Comparison of ENCODE assay signal across 8 mouse cellular contexts in the genomic region with DNA sequence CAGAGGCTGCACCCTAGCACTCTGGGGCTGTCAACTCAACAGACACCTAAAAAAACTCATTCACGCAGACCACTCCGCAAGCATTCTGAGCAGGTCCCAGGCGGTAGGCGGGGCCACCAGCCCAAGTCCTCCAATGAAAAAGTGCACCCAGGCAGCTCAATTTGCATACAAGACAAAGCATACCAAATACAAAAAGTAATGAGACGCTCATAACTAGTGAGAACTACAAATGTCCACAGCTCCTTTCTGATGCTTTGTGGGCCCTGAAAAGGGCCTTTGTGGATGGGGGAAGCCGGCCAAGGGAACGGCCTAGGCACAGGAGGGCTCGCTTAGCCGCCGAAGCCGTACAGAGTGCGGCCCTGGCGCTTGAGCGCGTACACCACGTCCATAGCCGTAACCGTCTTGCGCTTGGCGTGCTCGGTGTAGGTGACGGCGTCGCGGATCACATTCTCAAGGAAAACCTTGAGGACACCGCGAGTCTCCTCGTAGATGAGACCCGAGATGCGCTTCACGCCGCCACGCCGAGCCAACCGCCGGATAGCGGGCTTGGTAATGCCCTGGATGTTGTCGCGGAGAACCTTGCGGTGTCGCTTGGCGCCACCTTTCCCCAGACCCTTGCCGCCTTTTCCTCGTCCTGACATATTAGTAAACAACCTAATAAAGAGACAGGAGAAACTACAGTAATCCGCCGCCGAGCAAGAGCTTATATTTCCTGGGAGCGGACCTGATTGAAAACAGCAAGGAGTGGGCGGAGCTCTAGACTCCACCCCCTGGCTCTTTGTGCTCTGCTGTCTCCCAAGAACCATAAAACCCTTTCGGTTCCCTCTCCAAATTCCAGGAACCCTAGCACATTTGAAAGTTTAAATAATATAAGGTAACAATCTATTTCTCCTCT. TPM values are rescaled to one million over a fixed set of nuclear protein-coding genes. Genes with fewer than 3 reads are reported as not detected.
DNase-seq lines count a peak whose midpoint lies in the region; ATAC-seq and TF ChIP-seq lines count a peak whose summit lies in the region.

A gene (minus strand): TSS at position 677 of the 895 bp plus-strand sequence.

- peak; percentile 91 for DNase-seq in CD4-positive, CD25-positive, alpha-beta regulatory T cell, adult 2 months (ENCODE audit: low read depth, low spot score)
- DNase-seq in fat pad, adult 2 months (ENCODE audit: extremely low read depth, low read depth, low spot score), result peak; percentile 66
- DNase-seq in kidney, postnatal 14 days, result peak; percentile 97
- peak; percentile 85 to 95 (median 92) for DNase-seq in liver, embryonic 14.5 days (ENCODE audit: low read depth in 3 of 3, low spot score in 3 of 3)
- peak; percentile 90 for DNase-seq in neural tube, embryonic 11.5 days (ENCODE audit: low spot score)
- DNase-seq in stomach, postnatal 0 days (ENCODE audit: low spot score), result peak; percentile 90

- peak within 1 kb of the TSS; percentile 99 for H3K9ac ChIP-seq in heart, embryonic 14.5 days (ENCODE audit: low read length)
- H3K9ac ChIP-seq in liver, embryonic 14.5 days (replicated peaks), result peak within 1 kb of the TSS; percentile 99
- peak within 1 kb of the TSS; percentile 98 for H3K9ac ChIP-seq in neural tube, embryonic 11.5 days (ENCODE audit: low read length)
- peak within 1 kb of the TSS; percentile 94 for H3K9ac ChIP-seq in stomach, postnatal 0 days (ENCODE audit: low read length)

- no peaks in the 10 kb centered on the region for H3K27me3 ChIP-seq in heart, embryonic 14.5 days (ENCODE audit: control insufficient read depth, insufficient read depth, low read length)
- H3K27me3 ChIP-seq in liver, embryonic 14.5 days (ENCODE audit: control insufficient read depth, insufficient read depth, low read length), result no peaks in the 10 kb centered on the region
- H3K27me3 ChIP-seq in neural tube, embryonic 11.5 days (ENCODE audit: control insufficient read depth, insufficient read depth, low read length), result no peaks in the 10 kb centered on the region
- no peaks in the 10 kb centered on the region for H3K27me3 ChIP-seq in stomach, postnatal 0 days (ENCODE audit: control insufficient read depth, insufficient read depth, low read length)

- H3K9me3 ChIP-seq in heart, embryonic 14.5 days (ENCODE audit: control insufficient read depth, low read length), result no peaks in the 10 kb centered on the region
- no peaks in the 10 kb centered on the region for H3K9me3 ChIP-seq in liver, embryonic 14.5 days (ENCODE audit: control insufficient read depth, low read length)
- H3K9me3 ChIP-seq in neural tube, embryonic 11.5 days (ENCODE audit: control insufficient read depth, low read length), result no peaks in the 10 kb centered on the region
- no peaks in the 10 kb centered on the region for H3K9me3 ChIP-seq in stomach, postnatal 0 days (ENCODE audit: control insufficient read depth, low read length)

- no peak for TF ChIP-seq CTCF in liver, embryonic 14.5 days (IDR thresholded peaks at IDR 0.05; ENCODE audit: low read depth)
- TF ChIP-seq CTCF in stomach, postnatal 0 days (IDR thresholded peaks at IDR 0.05; ENCODE audit: low read depth), result no peak

- peak; percentile 70 for ATAC-seq in heart, embryonic 14.5 days (ENCODE audit: insufficient number of reproducible peaks, insufficient read depth, low FRiP score, low read depth)
- ATAC-seq in liver, embryonic 14.5 days (ENCODE audit: insufficient read depth), result peak; percentile 74
- peak; percentile 66 for ATAC-seq in neural tube, embryonic 11.5 days (ENCODE audit: insufficient read depth, low FRiP score, low TSS enrichment)
- ATAC-seq in stomach, postnatal 0 days (ENCODE audit: low FRiP score, low TSS enrichment), result peak; percentile 41

- peak within 1 kb of the TSS; percentile 97 for H3K4me2 ChIP-seq in heart, embryonic 14.5 days (ENCODE audit: low read length)
- H3K4me2 ChIP-seq in liver, embryonic 14.5 days (ENCODE audit: low read depth), result peak within 1 kb of the TSS; percentile 94
- H3K4me2 ChIP-seq in neural tube, embryonic 11.5 days (ENCODE audit: low read depth), result peak within 1 kb of the TSS; percentile 84
- peak within 1 kb of the TSS; percentile 96 for H3K4me2 ChIP-seq in stomach, postnatal 0 days (replicated peaks; ENCODE audit: low read depth)

- peak within 1 kb of the TSS; percentile 92 for H3K27ac ChIP-seq in brown adipose tissue, adult 24 weeks (replicated peaks; ENCODE audit: low read depth, low read length)
- H3K27ac ChIP-seq in heart, embryonic 14.5 days (replicated peaks in 1 of 2; ENCODE audit: control insufficient read depth in 1 of 2, insufficient read depth in 1 of 2, low read depth in 2 of 2, low read length in 2 of 2), result peak within 1 kb of the TSS; percentile 94 to 100
- H3K27ac ChIP-seq in liver, embryonic 14.5 days, result peak within 1 kb of the TSS; percentile 100
- H3K27ac ChIP-seq in neural tube, embryonic 11.5 days (ENCODE audit: low read depth, low read length), result peak within 1 kb of the TSS; percentile 100
- peak within 1 kb of the TSS; percentile 100 for H3K27ac ChIP-seq in stomach, postnatal 0 days (replicated peaks)

- peak within 1 kb of the TSS; percentile 70 for H3K4me3 ChIP-seq in brown adipose tissue, adult 24 weeks (ENCODE audit: insufficient read depth, low read depth, low read length)
- peak within 1 kb of the TSS; percentile 52 to 82 for H3K4me3 ChIP-seq in heart, embryonic 14.5 days (ENCODE audit: control insufficient read depth in 1 of 2, insufficient read depth in 1 of 2, low read depth in 1 of 2, low read length in 2 of 2)
- peak within 1 kb of the TSS; percentile 58 to 80 for H3K4me3 ChIP-seq in liver, embryonic 14.5 days (ENCODE audit: insufficient read depth in 1 of 2, low read depth in 2 of 2, low read length in 2 of 2)
- H3K4me3 ChIP-seq in neural tube, embryonic 11.5 days (ENCODE audit: low read depth, low read length), result peak within 1 kb of the TSS; percentile 74
- peak within 1 kb of the TSS; percentile 80 for H3K4me3 ChIP-seq in stomach, postnatal 0 days (ENCODE audit: low read depth, low read length)

- no peaks in the 10 kb centered on the region for H3K36me3 ChIP-seq in heart, embryonic 14.5 days (ENCODE audit: control insufficient read depth, insufficient read depth, low read length)
- H3K36me3 ChIP-seq in liver, embryonic 14.5 days (replicated peaks; ENCODE audit: control insufficient read depth, insufficient read depth, low read depth), result no peaks in the 10 kb centered on the region
- H3K36me3 ChIP-seq in neural tube, embryonic 11.5 days (ENCODE audit: control insufficient read depth, insufficient read depth, low read length), result no peaks in the 10 kb centered on the region
- H3K36me3 ChIP-seq in stomach, postnatal 0 days (ENCODE audit: control insufficient read depth, insufficient read depth, low read length), result no peaks in the 10 kb centered on the region

- peak; percentile 86 for TF ChIP-seq EP300 in liver, embryonic 14.5 days (IDR thresholded peaks at IDR 0.05; ENCODE audit: low read depth)
- TF ChIP-seq EP300 in stomach, postnatal 0 days (optimal IDR thresholded peaks at IDR 0.05), result peak; percentile 83

- under 1% methylated on average over 50 of the region's 50 CpGs for WGBS in heart, embryonic 14.5 days
- WGBS in liver, embryonic 14.5 days (ENCODE audit: insufficient replicate concordance), result under 1% methylated on average over 50 of the region's 50 CpGs
- under 1% methylated on average over 50 of the region's 50 CpGs for WGBS in neural tube, embryonic 11.5 days
- WGBS in stomach, postnatal 0 days, result under 1% methylated on average over 50 of the region's 50 CpGs

- peaks cover 6% of the 10 kb centered on the region; the same call in 1 of the 2 replicates for H3K4me1 ChIP-seq in brown adipose tissue, adult 24 weeks (ENCODE audit: control insufficient read depth, insufficient read depth, insufficient read length, low read length)
- H3K4me1 ChIP-seq in heart, embryonic 14.5 days (ENCODE audit: control insufficient read depth in 2 of 2, insufficient read depth in 2 of 2, low read length in 2 of 2), result peaks cover 0 to 15% of the 10 kb centered on the region in 2 experiments; a peak in 3 of 4 replicates
- H3K4me1 ChIP-seq in liver, embryonic 14.5 days (replicated peaks; ENCODE audit: control insufficient read depth in 2 of 2, insufficient read depth in 2 of 2, low read length in 1 of 2), result peaks cover 38 to 46% of the 10 kb centered on the region in 2 experiments
- H3K4me1 ChIP-seq in neural tube, embryonic 11.5 days (ENCODE audit: control insufficient read depth, insufficient read depth, low read length), result 0 out of 2 replicates have a peak, but pooled peaks cover 2% of the 10 kb centered on the region
- H3K4me1 ChIP-seq in stomach, postnatal 0 days (replicated peaks; ENCODE audit: control insufficient read depth, insufficient read depth), result no peaks in the 10 kb centered on the region

RNA-seq across cellular contexts. Expression of the gene that starts here (rescaled TPM):
- not detected in 2 replicates for polyA plus RNA-seq in brown adipose tissue, adult 24 weeks (2012; ENCODE audit: insufficient read depth, insufficient read length, missing spikeins)
- polyA plus RNA-seq in heart, embryonic 14.5 days (2014; fragmentation: Nextera tagmentation; extraction: Ambion mirVana), result 0.20 and 0.35 TPM in 2 replicates
- polyA plus RNA-seq in liver, embryonic 14.5 days (2012; rRNA removed), result 2.4 and 3.2 TPM in 2 replicates
- 1.6 and 1.8 TPM in 2 replicates for polyA plus RNA-seq in liver, embryonic 14.5 days (2014; fragmentation: Nextera tagmentation; extraction: Ambion mirVana)
- polyA plus RNA-seq in neural tube, embryonic 11.5 days (2014; fragmentation: Nextera tagmentation; extraction: Ambion mirVana), result 0.61 and 1.0 TPM in 2 replicates
- polyA plus RNA-seq in stomach, postnatal 0 days (2015; fragmentation: Nextera tagmentation; extraction: Ambion mirVana), result 0.59 and 0.68 TPM in 2 replicates

Comparison
In these comparisons a context has a peak if more than half of its experiments do, and no peak if none do; other contexts are left out.
1. Peak in every context shown above with its lines: DNase-seq, ATAC-seq, H3K4me3 ChIP-seq and H3K27ac ChIP-seq.
2. Peak in ATAC-seq, H3K4me3 ChIP-seq, H3K27ac ChIP-seq, H3K9ac ChIP-seq and H3K4me2 ChIP-seq in heart, embryonic 14.5 days; RNA of the gene not detected or under 1 TPM.
3. Peak in DNase-seq, ATAC-seq, H3K4me3 ChIP-seq, H3K27ac ChIP-seq, H3K9ac ChIP-seq and H3K4me2 ChIP-seq in stomach, postnatal 0 days; RNA of the gene not detected or under 1 TPM.